Mouse (Mus musculus) small intestine, adult 2 months (tissue): ENCODE data around the gene Olfr544.

ENCODE experiments used
- CTCF ChIP-seq: fragments of 200-500 bp; IDR thresholded peaks from 2 replicates; pipeline ENCODE4 v1.5.1; 2012; ENCODE audit warnings: low read depth, mild to moderate bottlenecking, control low read depth, inconsistent platforms, low read length, moderate library complexity, mixed read lengths; ENCODE audit not compliant: insufficient replicate concordance, insufficient read length; ENCODE audit errors: extremely low read depth
- POLR2A ChIP-seq: fragments of 200-500 bp; IDR thresholded peaks from 2 replicates; pipeline ENCODE4 v1.6.1; 2012; ENCODE audit warnings: low read depth, mild to moderate bottlenecking, control low read depth, inconsistent platforms, low read length, moderate library complexity

DNA sequence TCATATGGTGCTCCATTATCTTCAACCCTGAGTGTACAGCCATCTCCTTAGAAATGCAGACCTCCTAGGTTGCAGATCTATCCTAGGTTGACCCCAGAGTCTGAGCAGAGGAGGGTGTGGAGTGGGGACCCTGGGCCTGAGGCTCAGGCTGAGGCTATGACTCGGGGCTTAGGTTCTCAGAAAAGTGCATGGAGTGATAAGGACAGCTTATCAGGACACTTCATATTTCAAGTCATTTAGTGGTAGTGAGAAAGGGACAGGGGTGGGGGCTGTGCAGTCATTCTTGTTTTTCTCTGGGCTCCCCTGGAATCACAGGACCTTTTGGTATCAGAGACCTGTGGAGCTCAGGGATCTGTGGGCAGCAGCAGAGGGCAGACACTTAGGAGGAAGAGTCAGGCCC lies 2.0 kb downstream of the Olfr544 start:
- TF ChIP-seq POLR2A (no peak), CTCF (no peak)
